Mouse (Mus musculus): ENCODE results near the gene Cbx5.

DNA sequence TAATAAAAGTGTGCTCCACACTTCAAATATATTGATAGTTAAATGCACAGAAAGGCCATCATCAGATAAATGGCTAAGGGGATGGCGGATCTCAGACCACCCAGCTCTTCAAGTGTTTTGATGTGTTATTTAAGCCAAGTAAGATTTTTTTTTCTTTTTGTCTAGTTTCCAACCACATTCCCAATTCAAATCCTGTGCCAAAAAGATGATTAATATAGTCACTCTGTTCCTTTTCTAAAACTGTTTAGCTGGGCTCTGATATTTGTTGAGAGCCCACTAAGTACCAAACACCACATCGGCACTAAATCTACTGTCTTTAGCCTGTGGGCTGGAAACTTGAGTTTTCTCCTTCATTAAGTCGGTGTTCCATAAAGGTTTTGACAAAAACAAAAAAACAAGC is 12.6 kb downstream of the Cbx5 start:
- TF ChIP-seq CTCF (IDR thresholded peaks at IDR 0.05; ENCODE audit: low read depth) (no peak), EP300 (IDR thresholded peaks at IDR 0.05; ENCODE audit: low read depth) (no peak)
